Mouse (Mus musculus): ENCODE data around the gene Gm28038. TPM values are rescaled to one million over a fixed set of nuclear protein-coding genes. Genes with fewer than 3 reads are reported as not detected.

The Gm28038 gene
- polyA plus RNA-seq, 1 experiment from 2014 or later, result not detected

DNA sequence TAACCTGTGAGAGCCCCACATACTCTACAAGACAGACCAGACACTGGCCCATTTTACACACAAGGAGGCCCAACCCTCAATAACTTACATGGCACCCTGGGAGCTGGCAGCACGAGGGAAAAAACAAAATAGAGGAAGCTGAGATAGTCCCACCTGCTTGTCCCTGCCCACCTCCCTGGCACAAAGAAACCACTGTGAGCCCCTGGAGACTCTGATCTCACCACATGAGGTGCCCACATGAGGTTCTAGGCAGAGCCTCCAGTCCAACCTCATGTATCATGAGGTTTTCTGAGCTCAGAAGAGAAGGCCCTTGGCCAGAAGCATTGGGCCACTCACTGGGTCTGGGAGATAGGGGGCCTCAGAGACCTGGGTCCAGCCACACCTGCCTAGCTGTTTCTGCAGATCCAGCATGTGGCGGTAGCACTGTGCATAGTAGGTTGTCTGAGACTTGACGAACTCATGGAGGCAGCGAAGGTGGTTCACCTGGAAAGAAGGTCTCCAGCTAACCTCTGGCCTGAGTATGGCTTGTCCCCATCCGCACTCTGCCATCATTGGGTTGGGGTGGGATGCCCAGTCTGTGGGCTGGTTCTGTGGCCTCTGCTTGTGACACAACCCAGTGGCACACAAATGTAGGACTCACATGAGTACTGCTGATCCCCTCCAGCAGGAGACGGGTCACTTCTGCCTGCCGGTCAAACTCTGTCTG is 65.3 kb downstream of the Gm28038 start:
- no peak for DNase-seq (ENCODE audit: low read depth, low spot score)
- ChIA-PET CTCF (no interaction called here), POLR2A (no interaction called here)
- in situ Hi-C loops (cut with MboI; ENCODE audit: low pct_unique_long_range_greater_than_20kb), result no loop called here
- H3K27me3 ChIP-seq, result no peaks in the 10 kb centered on the region
- no peak for ATAC-seq
- TF ChIP-seq CTCF (IDR thresholded peaks at IDR 0.05), result no peak

- in situ Hi-C loops (cut with MboI; ENCODE audit: low pct_unique_long_range_greater_than_20kb), result no loop called here
- H3K27me3 ChIP-seq, result no peaks in the 10 kb centered on the region
- no peak for ATAC-seq
- no peak for TF ChIP-seq CTCF (IDR thresholded peaks at IDR 0.05)
- POLR2A ChIA-PET, result no interaction called here
- no peak for DNase-seq (ENCODE audit: low read depth, low spot score)
- CTCF ChIA-PET, result no interaction called here
Observed at GRCm38 (mm10) chr2:30349196-30349595, 68.4 kb downstream of the Gm28038 start.

Other genes starting within 250 kb of the Gm28038 start
- 63.5 TPM for gene Wdr34, start 232.2 kb upstream of the Gm28038 start, polyA plus RNA-seq (2021)
- 288 TPM for gene Set, start 223.7 kb upstream of the Gm28038 start, polyA plus RNA-seq (2021)
- 8.2 TPM for gene Pkn3, start 203.4 kb upstream of the Gm28038 start, polyA plus RNA-seq (2021)
- 29.6 TPM for gene Zdhhc12, start 187.4 kb upstream of the Gm28038 start, polyA plus RNA-seq (2021)
- gene Zer1, start 156.5 kb upstream of the Gm28038 start, polyA plus RNA-seq (2021), result 26.5 TPM
- gene Tbc1d13, start 147.3 kb upstream of the Gm28038 start, polyA plus RNA-seq (2021), result 37.9 TPM
- gene Endog, start 109.5 kb upstream of the Gm28038 start, polyA plus RNA-seq (2021), result 19.2 TPM
- gene Spout1, start 102.6 kb upstream of the Gm28038 start, polyA plus RNA-seq (2021), result 31.6 TPM
- gene Kyat1, start 75.2 kb upstream of the Gm28038 start, polyA plus RNA-seq (2021), result 14.8 TPM
- 19.3 TPM for gene Lrrc8a, start 43.3 kb upstream of the Gm28038 start, polyA plus RNA-seq (2021)
- 2.1 TPM for gene Gm28035, start 40.5 kb upstream of the Gm28038 start, polyA plus RNA-seq (2021)
- gene Phyhd1, start 14.8 kb upstream of the Gm28038 start, polyA plus RNA-seq (2021), result 22.4 TPM
- 24.0 TPM for gene Dolk, start 5.3 kb downstream of the Gm28038 start, polyA plus RNA-seq (2021)
- gene Nup188, start 5.4 kb downstream of the Gm28038 start, polyA plus RNA-seq (2021), result 36.7 TPM
- gene Sh3glb2, start 78.3 kb downstream of the Gm28038 start, polyA plus RNA-seq (2021), result 102 TPM
- 43.3 TPM for gene Miga2, start 83.2 kb downstream of the Gm28038 start, polyA plus RNA-seq (2021)
- gene Dolpp1, start 111.2 kb downstream of the Gm28038 start, polyA plus RNA-seq (2021), result 15.4 TPM
- 86.1 TPM for gene Crat, start 134.8 kb downstream of the Gm28038 start, polyA plus RNA-seq (2021)
- 165 TPM for gene Ptpa, start 135.0 kb downstream of the Gm28038 start, polyA plus RNA-seq (2021)
- gene Ier5l, start 193.2 kb downstream of the Gm28038 start, polyA plus RNA-seq (2021), result 70.7 TPM

All from Patski (cell line).